ENCODE assay signal across 16 mouse cellular contexts in the genomic region with DNA sequence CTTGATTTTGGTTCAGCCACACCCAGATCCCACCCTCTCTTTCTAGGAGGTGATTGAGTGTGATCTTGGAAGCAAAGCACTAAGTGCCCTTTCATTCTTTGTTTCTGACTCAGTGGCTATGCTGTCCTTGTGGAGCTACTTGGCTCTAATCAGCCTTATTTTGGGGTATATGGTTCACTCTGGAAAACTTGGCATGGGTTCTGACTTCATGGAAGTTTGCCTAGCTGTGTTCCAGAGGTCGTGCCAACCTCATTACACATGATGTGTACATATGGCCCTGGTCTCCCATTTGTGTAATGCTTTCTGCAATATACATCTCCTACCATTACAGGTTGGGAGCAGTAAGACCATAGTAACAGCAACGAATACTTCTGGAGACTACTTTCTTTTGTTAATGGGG.
"Had no signal": no experiment of that assay in that cellular context is flagged by ENCODE, and none has a peak within 500 bp of the region (broad histone marks: within the 10 kb centered on the region; RNA-seq: fewer than 3 reads in every experiment).

No protein-coding gene starts in this region.

- H3K36me3 ChIP-seq: kidney, embryonic 15.5 days; liver, embryonic 13.5 days; stomach, embryonic 15.5 days had no signal

- H3K4me3 ChIP-seq: kidney, embryonic 15.5 days; left cerebral cortex, adult 2 months; liver, embryonic 13.5 days; stomach, embryonic 15.5 days had no signal

- H3K27ac ChIP-seq: kidney, embryonic 15.5 days; left cerebral cortex, adult 2 months; liver, embryonic 13.5 days; stomach, embryonic 15.5 days had no signal

- H3K4me2 ChIP-seq: kidney, embryonic 15.5 days; liver, embryonic 13.5 days; midbrain, embryonic 11.5 days; stomach, embryonic 15.5 days had no signal

- DNase-seq: kidney, postnatal 10 days; kidney, postnatal 36 days; layer of hippocampus, postnatal 36 days; liver, embryonic 13.5 days; lung, adult 2 months; lung, postnatal 14 days; lung, postnatal 4 days; midbrain, embryonic 14.5 days; right cerebral cortex, adult 18-20 months; right cerebral cortex, postnatal 25 days; spleen, adult 18-20 months; thymus, postnatal 25 days had no signal

- H3K9me3 ChIP-seq: kidney, embryonic 15.5 days; liver, embryonic 13.5 days; stomach, embryonic 15.5 days had no signal

- H3K9ac ChIP-seq: kidney, embryonic 15.5 days; liver, embryonic 13.5 days; stomach, embryonic 15.5 days had no signal

- H3K4me1 ChIP-seq: kidney, embryonic 15.5 days; liver, embryonic 13.5 days; stomach, embryonic 15.5 days had no signal

- H3K27me3 ChIP-seq: kidney, embryonic 15.5 days; liver, embryonic 13.5 days; stomach, embryonic 15.5 days had no signal
